Mouse (Mus musculus): ENCODE data around the gene Tinagl1. TPM values are rescaled to one million over a fixed set of nuclear protein-coding genes. Genes with fewer than 3 reads are reported as not detected.

Gene Tinagl1
- total RNA-seq, 1 experiment, result 43.7 TPM

- Histone ChIP-seq H3K27ac (ENCODE audit: insufficient read depth, low read depth, low read length, poor library complexity, severe bottlenecking) (peak overlapping the region; percentile 4; the same call in 1 of the 2 replicates), H3K9me3 (ENCODE audit: control insufficient read depth, insufficient read depth, low read depth, low read length) (no peaks in the 10 kb centered on the region)
- in situ Hi-C loops (cut with MboI; ENCODE audit: low sequenced_read_pairs in 2 of 2, unreplicated experiment in 2 of 2), result no loop called here
Measured at GRCm38 (mm10) chr4:130174335-130175031, 439 bp downstream of the Tinagl1 start.

GRCm38 (mm10) chr4:130173911-130174311 is 1.0 kb downstream of the Tinagl1 start:
- peaks cover 4 to 32% of the 10 kb centered on the region in 2 experiments; a peak in 3 of 4 replicates for H3K4me1 ChIP-seq (ENCODE audit: control insufficient read depth in 2 of 2, insufficient read depth in 2 of 2, low read length in 2 of 2, poor library complexity in 1 of 2)
- no peak overlapping the region for H3K9ac ChIP-seq (ENCODE audit: insufficient read depth, low read depth, low read length, poor library complexity, severe bottlenecking)
- in situ Hi-C loops (cut with MboI; ENCODE audit: low sequenced_read_pairs in 2 of 2, unreplicated experiment in 2 of 2), result no loop called here
- H3K4me3 ChIP-seq (ENCODE audit: insufficient read depth in 1 of 2, low read depth in 1 of 2, low read length in 2 of 2, poor library complexity in 1 of 2, severe bottlenecking in 1 of 2), result peak overlapping the region; percentile 24 to 61; a peak in 2 of 4 replicates
- no peak overlapping the region for H3K27ac ChIP-seq (ENCODE audit: insufficient read depth, low read depth, low read length, poor library complexity, severe bottlenecking)
- H3K36me3 ChIP-seq (ENCODE audit: control insufficient read depth, insufficient read depth, low read length, poor library complexity, severe bottlenecking), result no peaks in the 10 kb centered on the region
- TF ChIP-seq CHD2 (IDR thresholded peaks at IDR 0.05; ENCODE audit: low read depth, low read length), result no peak
- no peak for TF ChIP-seq MAFK (IDR thresholded peaks at IDR 0.05; ENCODE audit: insufficient read depth, low read depth, low read length)
- no peak for TF ChIP-seq ZC3H11A (IDR thresholded peaks at IDR 0.05; ENCODE audit: borderline replicate concordance, low read depth, low read length)
- no peak for TF ChIP-seq ZNF384 (IDR thresholded peaks at IDR 0.05; ENCODE audit: low read depth, low read length)
- no peak for TF ChIP-seq HCFC1 (IDR thresholded peaks at IDR 0.05; ENCODE audit: borderline replicate concordance, insufficient read depth, low read length)
- H3K9me3 ChIP-seq (ENCODE audit: control insufficient read depth, insufficient read depth, low read depth, low read length), result no peaks in the 10 kb centered on the region
- DNase-seq (ENCODE audit: low read depth, low spot score), result no peak

More at GRCm38 (mm10) chr4:130174335-130175031, 439 bp downstream of the Tinagl1 start:
- Histone ChIP-seq H3K4me1 (ENCODE audit: control insufficient read depth in 2 of 2, insufficient read depth in 2 of 2, low read length in 2 of 2, poor library complexity in 1 of 2) (peaks cover 4 to 32% of the 10 kb centered on the region in 2 experiments; a peak in 3 of 4 replicates), H3K9ac (ENCODE audit: insufficient read depth, low read depth, low read length, poor library complexity, severe bottlenecking) (no peak overlapping the region), H3K4me3 (ENCODE audit: insufficient read depth in 1 of 2, low read depth in 1 of 2, low read length in 2 of 2, poor library complexity in 1 of 2, severe bottlenecking in 1 of 2) (peak overlapping the region; percentile 25 to 61), H3K36me3 (ENCODE audit: control insufficient read depth, insufficient read depth, low read length, poor library complexity, severe bottlenecking) (no peaks in the 10 kb centered on the region)
- TF ChIP-seq HCFC1 (IDR thresholded peaks at IDR 0.05; ENCODE audit: borderline replicate concordance, insufficient read depth, low read length) (no peak), ZNF384 (IDR thresholded peaks at IDR 0.05; ENCODE audit: low read depth, low read length) (no peak), ZC3H11A (IDR thresholded peaks at IDR 0.05; ENCODE audit: borderline replicate concordance, low read depth, low read length) (no peak), CHD2 (IDR thresholded peaks at IDR 0.05; ENCODE audit: low read depth, low read length) (no peak), MAFK (IDR thresholded peaks at IDR 0.05; ENCODE audit: insufficient read depth, low read depth, low read length) (no peak)
- DNase-seq (ENCODE audit: low read depth, low spot score), result peak; percentile 69

GRCm38 (mm10) chr4:130173060-130173822 is 1.7 kb downstream of the Tinagl1 start:
- no peak for TF ChIP-seq CHD2 (IDR thresholded peaks at IDR 0.05; ENCODE audit: low read depth, low read length)
- in situ Hi-C loops (cut with MboI; ENCODE audit: low sequenced_read_pairs in 2 of 2, unreplicated experiment in 2 of 2), result no loop called here
- no peak for DNase-seq (ENCODE audit: low read depth, low spot score)
- Histone ChIP-seq H3K9ac (ENCODE audit: insufficient read depth, low read depth, low read length, poor library complexity, severe bottlenecking) (no peak overlapping the region), H3K9me3 (ENCODE audit: control insufficient read depth, insufficient read depth, low read depth, low read length) (no peaks in the 10 kb centered on the region), H3K36me3 (ENCODE audit: control insufficient read depth, insufficient read depth, low read length, poor library complexity, severe bottlenecking) (no peaks in the 10 kb centered on the region), H3K27ac (ENCODE audit: insufficient read depth, low read depth, low read length, poor library complexity, severe bottlenecking) (no peak overlapping the region), H3K4me3 (ENCODE audit: insufficient read depth in 1 of 2, low read depth in 1 of 2, low read length in 2 of 2, poor library complexity in 1 of 2, severe bottlenecking in 1 of 2) (no peak overlapping the region), H3K4me1 (ENCODE audit: control insufficient read depth in 2 of 2, insufficient read depth in 2 of 2, low read length in 2 of 2, poor library complexity in 1 of 2) (peaks cover 4 to 32% of the 10 kb centered on the region in 2 experiments; a peak in 3 of 4 replicates)

GRCm38 (mm10) chr4:130171951-130172765 is 2.8 kb downstream of the Tinagl1 start:
- H3K9me3 ChIP-seq (ENCODE audit: control insufficient read depth, insufficient read depth, low read depth, low read length), result no peaks in the 10 kb centered on the region
- H3K27ac ChIP-seq (ENCODE audit: insufficient read depth, low read depth, low read length, poor library complexity, severe bottlenecking), result no peak overlapping the region
- DNase-seq (ENCODE audit: low read depth, low spot score), result no peak
- no peaks in the 10 kb centered on the region for H3K36me3 ChIP-seq (ENCODE audit: control insufficient read depth, insufficient read depth, low read length, poor library complexity, severe bottlenecking)
- no peak overlapping the region for H3K9ac ChIP-seq (ENCODE audit: insufficient read depth, low read depth, low read length, poor library complexity, severe bottlenecking)
- H3K4me1 ChIP-seq (ENCODE audit: control insufficient read depth in 2 of 2, insufficient read depth in 2 of 2, low read length in 2 of 2, poor library complexity in 1 of 2), result peaks cover 4 to 38% of the 10 kb centered on the region in 2 experiments
- TF ChIP-seq ZNF384 (IDR thresholded peaks at IDR 0.05; ENCODE audit: low read depth, low read length) (no peak), MAFK (IDR thresholded peaks at IDR 0.05; ENCODE audit: insufficient read depth, low read depth, low read length) (no peak), CHD2 (IDR thresholded peaks at IDR 0.05; ENCODE audit: low read depth, low read length) (no peak), HCFC1 (IDR thresholded peaks at IDR 0.05; ENCODE audit: borderline replicate concordance, insufficient read depth, low read length) (no peak), ZC3H11A (IDR thresholded peaks at IDR 0.05; ENCODE audit: borderline replicate concordance, low read depth, low read length) (no peak)
- H3K4me3 ChIP-seq (ENCODE audit: insufficient read depth in 1 of 2, low read depth in 1 of 2, low read length in 2 of 2, poor library complexity in 1 of 2, severe bottlenecking in 1 of 2), result no peak overlapping the region
- in situ Hi-C loops (cut with MboI; ENCODE audit: low sequenced_read_pairs in 2 of 2, unreplicated experiment in 2 of 2), result no loop called here
